Mouse (Mus musculus): ENCODE results near the gene Gimap8. TPM values are rescaled to one million over a fixed set of nuclear protein-coding genes. Genes with fewer than 3 reads are reported as not detected.

Gimap8 gene
- polyA plus RNA-seq, 1 experiment from 2014 or later: 1.2 TPM

- Histone ChIP-seq H3K9me3 (replicated peaks) (no peaks in the 10 kb centered on the region), H3K9ac (no peak overlapping the region), H3K27ac (ENCODE audit: poor library complexity, severe bottlenecking) (no peak overlapping the region), H3K4me3 (no peak overlapping the region), H3K4me1 (replicated peaks) (peaks cover 11% of the 10 kb centered on the region), H3K4me2 (no peak overlapping the region), H3K36me3 (peaks cover 30% of the 10 kb centered on the region), H3K27me3 (replicated peaks) (peaks cover 18% of the 10 kb centered on the region)
- WGBS: 46% methylated on average over 1 of the region's 1 CpGs
- ATAC-seq (ENCODE audit: insufficient number of reproducible peaks, low FRiP score): no peak
These were observed 23.6 kb upstream of the Gimap8 start for GRCm38 (mm10) chr6:48623460-48623859.

- ATAC-seq (ENCODE audit: insufficient number of reproducible peaks, low FRiP score): no peak
- H3K36me3 ChIP-seq: peaks cover 3% of the 10 kb centered on the region
- no peaks in the 10 kb centered on the region for H3K9me3 ChIP-seq (replicated peaks)
- H3K4me2 ChIP-seq: peak within 1 kb of the TSS; percentile 91
- H3K4me1 ChIP-seq (replicated peaks): peaks cover 23% of the 10 kb centered on the region
- H3K27me3 ChIP-seq (replicated peaks): peaks cover 28% of the 10 kb centered on the region
- WGBS: 31% methylated on average over 8 of the region's 8 CpGs
- H3K9ac ChIP-seq: peak within 1 kb of the TSS; percentile 72
- no peak within 1 kb of the TSS for H3K27ac ChIP-seq (ENCODE audit: poor library complexity, severe bottlenecking)
- peak within 1 kb of the TSS; percentile 57 for H3K4me3 ChIP-seq
These were observed 20.6 kb upstream of the Gimap8 start, which contains the start of gene AI854703 for GRCm38 (mm10) chr6:48626464-48626863. Gene AI854703, plus strand, starts transcription at chr6:48626764.

- H3K27me3 ChIP-seq (replicated peaks): peaks cover 33% of the 10 kb centered on the region
- no peak overlapping the region for H3K27ac ChIP-seq (ENCODE audit: poor library complexity, severe bottlenecking)
- no peaks in the 10 kb centered on the region for H3K9me3 ChIP-seq (replicated peaks)
- peak overlapping the region; percentile 91 for H3K4me2 ChIP-seq
- peak overlapping the region; percentile 57 for H3K4me3 ChIP-seq
- H3K9ac ChIP-seq: peak overlapping the region; percentile 72
- no peak for ATAC-seq (ENCODE audit: insufficient number of reproducible peaks, low FRiP score)
- WGBS: under 1% methylated on average over 32 of the region's 32 CpGs
- peaks cover 23% of the 10 kb centered on the region for H3K4me1 ChIP-seq (replicated peaks)
- H3K36me3 ChIP-seq: no peaks in the 10 kb centered on the region
These were observed 20.1 kb upstream of the Gimap8 start for GRCm38 (mm10) chr6:48626984-48627383.

GRCm38 (mm10) chr6:48627511-48627924 is 19.5 kb upstream of the Gimap8 start:
- Histone ChIP-seq H3K9me3 (replicated peaks) (no peaks in the 10 kb centered on the region), H3K4me1 (replicated peaks) (peaks cover 23% of the 10 kb centered on the region), H3K36me3 (no peaks in the 10 kb centered on the region), H3K9ac (peak overlapping the region; percentile 72), H3K27ac (ENCODE audit: poor library complexity, severe bottlenecking) (no peak overlapping the region), H3K27me3 (replicated peaks) (peaks cover 35% of the 10 kb centered on the region), H3K4me2 (peak overlapping the region; percentile 91), H3K4me3 (peak overlapping the region; percentile 57)
- ATAC-seq (ENCODE audit: insufficient number of reproducible peaks, low FRiP score): no peak
- WGBS: 7% methylated on average over 7 of the region's 7 CpGs

GRCm38 (mm10) chr6:48628377-48628776 is 18.7 kb upstream of the Gimap8 start:
- Histone ChIP-seq H3K9me3 (replicated peaks) (no peaks in the 10 kb centered on the region), H3K9ac (no peak overlapping the region), H3K4me1 (replicated peaks) (peaks cover 23% of the 10 kb centered on the region), H3K27ac (ENCODE audit: poor library complexity, severe bottlenecking) (no peak overlapping the region), H3K4me3 (no peak overlapping the region), H3K4me2 (peak overlapping the region; percentile 82; the same call in 1 of the 2 replicates), H3K36me3 (no peaks in the 10 kb centered on the region), H3K27me3 (replicated peaks) (peaks cover 35% of the 10 kb centered on the region)
- no peak for ATAC-seq (ENCODE audit: insufficient number of reproducible peaks, low FRiP score)
- 64% methylated on average over 3 of the region's 3 CpGs for WGBS

GRCm38 (mm10) chr6:48628808-48629660 is 18.0 kb upstream of the Gimap8 start:
- peaks cover 23% of the 10 kb centered on the region for H3K4me1 ChIP-seq (replicated peaks)
- peak overlapping the region; percentile 82 for H3K4me2 ChIP-seq
- peak; percentile 26; the same call in 1 of the 2 replicates for ATAC-seq (ENCODE audit: insufficient number of reproducible peaks, low FRiP score)
- H3K27ac ChIP-seq (ENCODE audit: poor library complexity, severe bottlenecking): no peak overlapping the region
- 7% methylated on average over 54 of the region's 54 CpGs for WGBS
- H3K9ac ChIP-seq: peak overlapping the region; percentile 57
- H3K36me3 ChIP-seq: no peaks in the 10 kb centered on the region
- peaks cover 35% of the 10 kb centered on the region for H3K27me3 ChIP-seq (replicated peaks)
- H3K9me3 ChIP-seq (replicated peaks): no peaks in the 10 kb centered on the region
- H3K4me3 ChIP-seq: peak overlapping the region; percentile 41

- peaks cover 23% of the 10 kb centered on the region for H3K4me1 ChIP-seq (replicated peaks)
- H3K4me2 ChIP-seq: peak overlapping the region; percentile 82
- peak overlapping the region; percentile 41 for H3K4me3 ChIP-seq
- H3K27ac ChIP-seq (ENCODE audit: poor library complexity, severe bottlenecking): no peak overlapping the region
- H3K36me3 ChIP-seq: no peaks in the 10 kb centered on the region
- H3K27me3 ChIP-seq (replicated peaks): peaks cover 35% of the 10 kb centered on the region
- H3K9me3 ChIP-seq (replicated peaks): no peaks in the 10 kb centered on the region
- no peak; the same call in 1 of the 2 replicates for ATAC-seq (ENCODE audit: insufficient number of reproducible peaks, low FRiP score)
- H3K9ac ChIP-seq: peak overlapping the region; percentile 57
- 20% methylated on average over 13 of the region's 13 CpGs for WGBS
These were observed 17.4 kb upstream of the Gimap8 start for GRCm38 (mm10) chr6:48629661-48630034.

GRCm38 (mm10) chr6:48630831-48631230 is 16.2 kb upstream of the Gimap8 start:
- 83% methylated on average over 8 of the region's 8 CpGs for WGBS
- no peak overlapping the region for H3K27ac ChIP-seq (ENCODE audit: poor library complexity, severe bottlenecking)
- H3K9ac ChIP-seq: no peak overlapping the region
- H3K36me3 ChIP-seq: no peaks in the 10 kb centered on the region
- no peak overlapping the region for H3K4me2 ChIP-seq
- H3K4me3 ChIP-seq: no peak overlapping the region
- H3K27me3 ChIP-seq (replicated peaks): peaks cover 30% of the 10 kb centered on the region
- peaks cover 23% of the 10 kb centered on the region for H3K4me1 ChIP-seq (replicated peaks)
- no peak for ATAC-seq (ENCODE audit: insufficient number of reproducible peaks, low FRiP score)
- no peaks in the 10 kb centered on the region for H3K9me3 ChIP-seq (replicated peaks)

- no peak overlapping the region for H3K9ac ChIP-seq
- H3K36me3 ChIP-seq: no peaks in the 10 kb centered on the region
- no peak for ATAC-seq (ENCODE audit: insufficient number of reproducible peaks, low FRiP score)
- H3K4me3 ChIP-seq: no peak overlapping the region
- H3K27ac ChIP-seq (ENCODE audit: poor library complexity, severe bottlenecking): no peak overlapping the region
- peaks cover 8% of the 10 kb centered on the region for H3K4me1 ChIP-seq (replicated peaks)
- no peak overlapping the region for H3K4me2 ChIP-seq
- H3K9me3 ChIP-seq (replicated peaks): no peaks in the 10 kb centered on the region
- peaks cover 10% of the 10 kb centered on the region; the same call in 1 of the 2 replicates for H3K27me3 ChIP-seq (replicated peaks)
- 74% methylated on average over 2 of the region's 2 CpGs for WGBS
These were observed 11.9 kb upstream of the Gimap8 start for GRCm38 (mm10) chr6:48635105-48635504.

GRCm38 (mm10) chr6:48636515-48636914 is 10.5 kb upstream of the Gimap8 start:
- H3K27ac ChIP-seq (ENCODE audit: poor library complexity, severe bottlenecking): 0 out of 2 replicates have a peak overlapping the region, but pooled peaks have one; percentile 2
- no peak for ATAC-seq (ENCODE audit: insufficient number of reproducible peaks, low FRiP score)
- H3K27me3 ChIP-seq (replicated peaks): peaks cover 7% of the 10 kb centered on the region; the same call in 1 of the 2 replicates
- WGBS: 31% methylated on average over 6 of the region's 6 CpGs
- H3K4me2 ChIP-seq: no peak overlapping the region
- H3K4me3 ChIP-seq: no peak overlapping the region
- no peak overlapping the region for H3K9ac ChIP-seq
- no peaks in the 10 kb centered on the region for H3K9me3 ChIP-seq (replicated peaks)
- no peaks in the 10 kb centered on the region for H3K36me3 ChIP-seq
- peaks cover 8% of the 10 kb centered on the region for H3K4me1 ChIP-seq (replicated peaks)

- H3K4me3 ChIP-seq: no peak overlapping the region
- 64% methylated on average over 6 of the region's 6 CpGs for WGBS
- no peaks in the 10 kb centered on the region for H3K9me3 ChIP-seq (replicated peaks)
- no peak overlapping the region for H3K4me2 ChIP-seq
- H3K27ac ChIP-seq (ENCODE audit: poor library complexity, severe bottlenecking): no peak overlapping the region
- ATAC-seq (ENCODE audit: insufficient number of reproducible peaks, low FRiP score): no peak
- H3K36me3 ChIP-seq: no peaks in the 10 kb centered on the region
- H3K9ac ChIP-seq: no peak overlapping the region
- no peaks in the 10 kb centered on the region for H3K27me3 ChIP-seq (replicated peaks)
- peaks cover 8% of the 10 kb centered on the region for H3K4me1 ChIP-seq (replicated peaks)
These were observed 9.1 kb upstream of the Gimap8 start for GRCm38 (mm10) chr6:48637811-48638500.

Measured in heart, embryonic 12.5 days (tissue).